In genomic region chr19:8711506-8711905, GRCm38 (mm10) we compare ENCODE assay signal across 7 mouse cellular contexts. TPM values are rescaled to one million over a fixed set of nuclear protein-coding genes. Genes with fewer than 3 reads are reported as not detected.
A peak's percentile ranks its signal among the peaks of the same experiment; 100 is the strongest.
DNase-seq lines count a peak whose midpoint lies in the region; ATAC-seq lines count a peak whose summit lies in the region.

No protein-coding gene starts in this region.

- no peak for ATAC-seq in megakaryocyte, adult 5-6 weeks (ENCODE audit: poor library complexity, severe bottlenecking)
- ATAC-seq in forebrain, embryonic 12.5 days (ENCODE audit: low FRiP score): no peak
- no peak for ATAC-seq in limb, embryonic 13.5 days (ENCODE audit: low FRiP score, low read depth)
- no peak for ATAC-seq in stomach, embryonic 16.5 days (ENCODE audit: insufficient read depth, low FRiP score)

- 87% methylated on average over 4 of the region's 4 CpGs for WGBS in forebrain, embryonic 12.5 days
- WGBS in limb, embryonic 13.5 days: 53% methylated on average over 4 of the region's 4 CpGs
- 61% methylated on average over 4 of the region's 4 CpGs for WGBS in stomach, embryonic 16.5 days

- H3K4me1 ChIP-seq in megakaryocyte, embryonic 14.5 days: peaks cover 71% of the 10 kb centered on the region
- peaks cover 27% of the 10 kb centered on the region for H3K4me1 ChIP-seq in forebrain, embryonic 12.5 days
- H3K4me1 ChIP-seq in limb, embryonic 13.5 days: peaks cover 38% of the 10 kb centered on the region
- peaks cover 26% of the 10 kb centered on the region for H3K4me1 ChIP-seq in stomach, embryonic 16.5 days (ENCODE audit: control insufficient read depth, insufficient read depth, low read length)

- peak overlapping the region; percentile 84 for H3K9ac ChIP-seq in forebrain, embryonic 12.5 days
- peak overlapping the region; percentile 85 for H3K9ac ChIP-seq in limb, embryonic 13.5 days
- peak overlapping the region; percentile 91 for H3K9ac ChIP-seq in stomach, embryonic 16.5 days (ENCODE audit: low read length)

- no peak for DNase-seq in cerebellum, adult 11 months
- no peak for DNase-seq in retina, postnatal 1 day

- H3K27me3 ChIP-seq in megakaryocyte, embryonic 14.5 days (replicated peaks): no peaks in the 10 kb centered on the region
- no peaks in the 10 kb centered on the region for H3K27me3 ChIP-seq in forebrain, embryonic 12.5 days
- no peaks in the 10 kb centered on the region for H3K27me3 ChIP-seq in limb, embryonic 13.5 days
- no peaks in the 10 kb centered on the region for H3K27me3 ChIP-seq in stomach, embryonic 16.5 days (ENCODE audit: control insufficient read depth, insufficient read depth, low read length)

- no peaks in the 10 kb centered on the region for H3K9me3 ChIP-seq in megakaryocyte, embryonic 14.5 days
- no peaks in the 10 kb centered on the region for H3K9me3 ChIP-seq in forebrain, embryonic 12.5 days
- no peaks in the 10 kb centered on the region for H3K9me3 ChIP-seq in limb, embryonic 13.5 days
- no peaks in the 10 kb centered on the region for H3K9me3 ChIP-seq in stomach, embryonic 16.5 days (replicated peaks; ENCODE audit: control insufficient read depth, low read length)

- H3K4me2 ChIP-seq in forebrain, embryonic 12.5 days: peak overlapping the region; percentile 58
- peak overlapping the region; percentile 76 for H3K4me2 ChIP-seq in limb, embryonic 13.5 days (replicated peaks)
- peak overlapping the region; percentile 76 for H3K4me2 ChIP-seq in stomach, embryonic 16.5 days (ENCODE audit: low read depth, low read length)

- peaks cover 62% of the 10 kb centered on the region for H3K36me3 ChIP-seq in megakaryocyte, embryonic 14.5 days (replicated peaks; ENCODE audit: low read length)
- peaks cover 47% of the 10 kb centered on the region for H3K36me3 ChIP-seq in forebrain, embryonic 12.5 days (replicated peaks)
- H3K36me3 ChIP-seq in limb, embryonic 13.5 days: peaks cover 52% of the 10 kb centered on the region
- peaks cover 20% of the 10 kb centered on the region; the same call in 1 of the 2 replicates for H3K36me3 ChIP-seq in stomach, embryonic 16.5 days (ENCODE audit: control insufficient read depth, insufficient read depth, low read length)

- H3K27ac ChIP-seq in forebrain, embryonic 12.5 days: 0 out of 2 replicates have a peak overlapping the region, but pooled peaks have one; percentile 91
- peak overlapping the region; percentile 48; the same call in 1 of the 2 replicates for H3K27ac ChIP-seq in limb, embryonic 13.5 days
- H3K27ac ChIP-seq in stomach, embryonic 16.5 days (ENCODE audit: low read length): peak overlapping the region; percentile 94

- peak overlapping the region; percentile 100 for H3K4me3 ChIP-seq in megakaryocyte, embryonic 14.5 days (replicated peaks)
- peak overlapping the region; percentile 78 for H3K4me3 ChIP-seq in forebrain, embryonic 12.5 days (replicated peaks)
- H3K4me3 ChIP-seq in limb, embryonic 13.5 days: peak overlapping the region; percentile 87
- peak overlapping the region; percentile 85 for H3K4me3 ChIP-seq in stomach, embryonic 16.5 days (replicated peaks; ENCODE audit: low read length)

RNA-seq across cellular contexts. Expression of gene Slc3a2, which starts 11.7 kb away (rescaled TPM):
- 139 and 161 TPM in 2 replicates for polyA plus RNA-seq in megakaryocyte, embryonic 14.5 days (2012; ENCODE audit: insufficient read depth, low replicate concordance)
- 26.3 and 32.6 TPM in 2 replicates for total RNA-seq in megakaryocyte, adult 5-6 weeks (2015)
- 31.6 and 34.1 TPM in 2 replicates for total RNA-seq in megakaryocyte, adult 5-6 weeks (2017)
- polyA plus RNA-seq in forebrain, embryonic 12.5 days (2016; fragmentation: Nextera tagmentation; extraction: Ambion mirVana): 140 and 143 TPM in 2 replicates
- polyA plus RNA-seq in limb, embryonic 13.5 days (2015; fragmentation: Nextera tagmentation; extraction: Ambion mirVana): 101 and 103 TPM in 2 replicates
- polyA plus RNA-seq in stomach, embryonic 16.5 days (2015; fragmentation: Nextera tagmentation; extraction: Ambion mirVana): 111 and 116 TPM in 2 replicates

RNA-seq across cellular contexts. Expression of gene Wdr74, which starts 24.1 kb away (rescaled TPM):
- 3.7 and 16.5 TPM in 2 replicates for polyA plus RNA-seq in megakaryocyte, embryonic 14.5 days (2012; ENCODE audit: insufficient read depth, low replicate concordance)
- 30.3 and 37.1 TPM in 2 replicates for total RNA-seq in megakaryocyte, adult 5-6 weeks (2015)
- 38.2 and 38.5 TPM in 2 replicates for total RNA-seq in megakaryocyte, adult 5-6 weeks (2017)
- 83.7 and 85.9 TPM in 2 replicates for polyA plus RNA-seq in forebrain, embryonic 12.5 days (2016; fragmentation: Nextera tagmentation; extraction: Ambion mirVana)
- polyA plus RNA-seq in limb, embryonic 13.5 days (2015; fragmentation: Nextera tagmentation; extraction: Ambion mirVana): 98.7 TPM in 2 replicates
- 83.0 and 83.5 TPM in 2 replicates for polyA plus RNA-seq in stomach, embryonic 16.5 days (2015; fragmentation: Nextera tagmentation; extraction: Ambion mirVana)

RNA-seq across cellular contexts. Expression of gene 1700092M07Rik, which starts 29.0 kb away (rescaled TPM):
- polyA plus RNA-seq in megakaryocyte, embryonic 14.5 days (2012; ENCODE audit: insufficient read depth, low replicate concordance): 0.86 TPM in 1 of 2 replicates, not detected in the other
- 0.83 TPM in 1 of 2 replicates, not detected in the other for total RNA-seq in megakaryocyte, adult 5-6 weeks (2015)
- total RNA-seq in megakaryocyte, adult 5-6 weeks (2017): 1.3 TPM in 1 of 2 replicates, not detected in the other
- polyA plus RNA-seq in forebrain, embryonic 12.5 days (2016; fragmentation: Nextera tagmentation; extraction: Ambion mirVana): 2.8 and 3.7 TPM in 2 replicates
- 2.1 TPM in 2 replicates for polyA plus RNA-seq in limb, embryonic 13.5 days (2015; fragmentation: Nextera tagmentation; extraction: Ambion mirVana)
- polyA plus RNA-seq in stomach, embryonic 16.5 days (2015; fragmentation: Nextera tagmentation; extraction: Ambion mirVana): 1.1 and 2.1 TPM in 2 replicates

RNA-seq across cellular contexts. Expression of gene Stx5a, which starts 29.7 kb away (rescaled TPM):
- 18.8 and 39.1 TPM in 2 replicates for polyA plus RNA-seq in megakaryocyte, embryonic 14.5 days (2012; ENCODE audit: insufficient read depth, low replicate concordance)
- total RNA-seq in megakaryocyte, adult 5-6 weeks (2015): 40.9 and 55.3 TPM in 2 replicates
- total RNA-seq in megakaryocyte, adult 5-6 weeks (2017): 40.8 and 65.6 TPM in 2 replicates
- 108 and 114 TPM in 2 replicates for polyA plus RNA-seq in forebrain, embryonic 12.5 days (2016; fragmentation: Nextera tagmentation; extraction: Ambion mirVana)
- 194 and 205 TPM in 2 replicates for polyA plus RNA-seq in limb, embryonic 13.5 days (2015; fragmentation: Nextera tagmentation; extraction: Ambion mirVana)
- polyA plus RNA-seq in stomach, embryonic 16.5 days (2015; fragmentation: Nextera tagmentation; extraction: Ambion mirVana): 146 and 148 TPM in 2 replicates

RNA-seq across cellular contexts. Expression of gene Nxf1, which starts 45.4 kb away (rescaled TPM):
- 10.6 and 13.3 TPM in 2 replicates for polyA plus RNA-seq in megakaryocyte, embryonic 14.5 days (2012; ENCODE audit: insufficient read depth, low replicate concordance)
- 257 and 292 TPM in 2 replicates for total RNA-seq in megakaryocyte, adult 5-6 weeks (2015)
- total RNA-seq in megakaryocyte, adult 5-6 weeks (2017): 69.7 and 76.0 TPM in 2 replicates
- 206 and 225 TPM in 2 replicates for polyA plus RNA-seq in forebrain, embryonic 12.5 days (2016; fragmentation: Nextera tagmentation; extraction: Ambion mirVana)
- 214 and 217 TPM in 2 replicates for polyA plus RNA-seq in limb, embryonic 13.5 days (2015; fragmentation: Nextera tagmentation; extraction: Ambion mirVana)
- 150 and 165 TPM in 2 replicates for polyA plus RNA-seq in stomach, embryonic 16.5 days (2015; fragmentation: Nextera tagmentation; extraction: Ambion mirVana)
